Mouse (Mus musculus) lung, embryonic 15.5 days (tissue): ENCODE data around the gene Mpeg1. TPM values are rescaled to one million over a fixed set of nuclear protein-coding genes. Genes with fewer than 3 reads are reported as not detected.

Experiments used
- ATAC-seq: fragments of 200-750 bp; cut with Nextera tagmentation; 2 replicates; pipeline ENCODE4 v1.8.0; 2017; ENCODE audit warnings: moderate number of reproducible peaks, borderline replicate concordance; ENCODE audit not compliant: low FRiP score, low TSS enrichment; ENCODE audit errors: extremely low read depth
- H3K27ac ChIP-seq: fragments of 300-500 bp; sonication (generic); 2 replicates; pipeline ENCODE4 v1.5.1; 2015; ENCODE audit warnings: moderate library complexity, mild to moderate bottlenecking, inconsistent platforms
- H3K27me3 ChIP-seq: fragments of 300-500 bp; sonication (generic); 2 replicates; pipeline ENCODE4 v1.6.1; 2015; ENCODE audit warnings: inconsistent platforms
- H3K36me3 ChIP-seq: fragments of 300-500 bp; sonication (generic); 2 replicates; pipeline ENCODE4 v1.6.1; 2015; ENCODE audit warnings: inconsistent platforms
- H3K4me1 ChIP-seq: fragments of 300-500 bp; sonication (generic); 2 replicates; pipeline ENCODE4 v1.6.1; 2015; ENCODE audit warnings: inconsistent platforms
- H3K4me2 ChIP-seq: fragments of 300-500 bp; sonication (generic); 2 replicates; pipeline ENCODE4 v1.6.1; 2015; ENCODE audit warnings: inconsistent platforms, mild to moderate bottlenecking, moderate library complexity
- H3K4me3 ChIP-seq: fragments of 300-500 bp; sonication (generic); 2 replicates; pipeline ENCODE4 v1.5.1; 2015; ENCODE audit warnings: mild to moderate bottlenecking, inconsistent platforms
- H3K9ac ChIP-seq: fragments of 300-500 bp; sonication (generic); 2 replicates; pipeline ENCODE4 v1.6.1; 2015; ENCODE audit warnings: inconsistent platforms
- H3K9me3 ChIP-seq: fragments of 300-500 bp; sonication (generic); 2 replicates; pipeline ENCODE4 v1.6.1; 2016; ENCODE audit warnings: inconsistent platforms
- WGBS: fragments of 180-500 bp; shearing (Covaris S2); methylation state at CpG from one replicate; pipeline ENCODE4 v1.1.7; 2015; 5-methylcytosine and 5-hydroxymethylcytosine counted together
- polyA plus RNA-seq: library from polyadenylated mRNA; unstranded; fragments of >200 nt; fragmentation: Nextera tagmentation; extraction: Ambion mirVana; gene quantifications from 2 replicates; pipeline ENCODE4 v1.2.1, GENCODE M21; 2015

Gene Mpeg1
- polyA plus RNA-seq, 1 experiment from 2014 or later: 1.0 TPM

- Histone ChIP-seq H3K4me1 (peaks cover 23% of the 10 kb centered on the region), H3K36me3 (no peaks in the 10 kb centered on the region; the same call in 1 of the 2 replicates), H3K9me3 (no peaks in the 10 kb centered on the region), H3K27me3 (no peaks in the 10 kb centered on the region), H3K9ac (no peak overlapping the region), H3K4me3 (no peak overlapping the region), H3K4me2 (0 out of 2 replicates have a peak overlapping the region, but pooled peaks have one; percentile 96), H3K27ac (no peak overlapping the region)
- ATAC-seq: no peak
- WGBS: 62% methylated on average over 4 of the region's 4 CpGs
Measured at GRCm38 (mm10) chr19:12498321-12498720, 37.7 kb downstream of the Mpeg1 start.

GRCm38 (mm10) chr19:12498941-12499340, 38.4 kb downstream of the Mpeg1 start:
- Histone ChIP-seq H3K36me3 (no peaks in the 10 kb centered on the region; the same call in 1 of the 2 replicates), H3K9ac (no peak overlapping the region), H3K27ac (no peak overlapping the region), H3K27me3 (no peaks in the 10 kb centered on the region), H3K4me3 (peak overlapping the region; percentile 91; the same call in 1 of the 2 replicates), H3K9me3 (no peaks in the 10 kb centered on the region), H3K4me1 (peaks cover 18% of the 10 kb centered on the region), H3K4me2 (peak overlapping the region; percentile 96)
- 64% methylated on average over 1 of the region's 1 CpGs for WGBS
- ATAC-seq: no peak

GRCm38 (mm10) chr19:12499485-12499884, 38.9 kb downstream of the Mpeg1 start:
- H3K27ac ChIP-seq: peak overlapping the region; percentile 94; the same call in 1 of the 2 replicates
- no peaks in the 10 kb centered on the region for H3K27me3 ChIP-seq
- no peaks in the 10 kb centered on the region for H3K9me3 ChIP-seq
- peak overlapping the region; percentile 91 for H3K4me3 ChIP-seq
- H3K4me1 ChIP-seq: peaks cover 18% of the 10 kb centered on the region
- WGBS: 10% methylated on average over 2 of the region's 2 CpGs
- peak overlapping the region; percentile 96 for H3K4me2 ChIP-seq
- ATAC-seq: no peak
- H3K9ac ChIP-seq: no peak overlapping the region
- no peaks in the 10 kb centered on the region; the same call in 1 of the 2 replicates for H3K36me3 ChIP-seq

GRCm38 (mm10) chr19:12500124-12500523, 39.5 kb downstream of the Mpeg1 start:
- WGBS: 2% methylated on average over 3 of the region's 3 CpGs
- Histone ChIP-seq H3K4me2 (peak overlapping the region; percentile 96), H3K36me3 (no peaks in the 10 kb centered on the region; the same call in 1 of the 2 replicates), H3K9ac (peak overlapping the region; percentile 91), H3K27me3 (no peaks in the 10 kb centered on the region), H3K27ac (peak overlapping the region; percentile 94), H3K4me1 (peaks cover 18% of the 10 kb centered on the region), H3K4me3 (peak overlapping the region; percentile 91), H3K9me3 (no peaks in the 10 kb centered on the region)
- peak; percentile 21 for ATAC-seq

GRCm38 (mm10) chr19:12500881-12501311, 40.3 kb downstream of the Mpeg1 start:
- Histone ChIP-seq H3K4me2 (peak overlapping the region; percentile 96), H3K36me3 (no peaks in the 10 kb centered on the region; the same call in 1 of the 2 replicates), H3K27ac (peak overlapping the region; percentile 94), H3K4me3 (peak overlapping the region; percentile 91), H3K9ac (peak overlapping the region; percentile 91), H3K9me3 (no peaks in the 10 kb centered on the region), H3K27me3 (no peaks in the 10 kb centered on the region), H3K4me1 (peaks cover 12% of the 10 kb centered on the region)
- peak; percentile 58 for ATAC-seq
- 0% methylated on average over 37 of the region's 38 CpGs for WGBS

GRCm38 (mm10) chr19:12501370-12502347, 41.1 kb downstream of the Mpeg1 start, which contains the start of gene Dtx4:
Gene Dtx4 (minus strand): TSS chr19:12501454.
- peak within 1 kb of the TSS; percentile 91 for H3K9ac ChIP-seq
- H3K27ac ChIP-seq: peak within 1 kb of the TSS; percentile 94
- H3K9me3 ChIP-seq: no peaks in the 10 kb centered on the region
- peaks cover 12% of the 10 kb centered on the region for H3K4me1 ChIP-seq
- peak within 1 kb of the TSS; percentile 91 for H3K4me3 ChIP-seq
- WGBS: under 1% methylated on average over 80 of the region's 80 CpGs
- H3K27me3 ChIP-seq: no peaks in the 10 kb centered on the region
- peak within 1 kb of the TSS; percentile 96 for H3K4me2 ChIP-seq
- peak; percentile 95 for ATAC-seq
- H3K36me3 ChIP-seq: no peaks in the 10 kb centered on the region; the same call in 1 of the 2 replicates

- H3K4me3 ChIP-seq: no peak overlapping the region
- no peaks in the 10 kb centered on the region for H3K9me3 ChIP-seq
- H3K27me3 ChIP-seq: no peaks in the 10 kb centered on the region
- no peak for ATAC-seq
- no peaks in the 10 kb centered on the region for H3K36me3 ChIP-seq
- H3K27ac ChIP-seq: no peak overlapping the region
- peaks cover 12% of the 10 kb centered on the region for H3K4me1 ChIP-seq
- H3K9ac ChIP-seq: no peak overlapping the region
- 68% methylated on average over 7 of the region's 7 CpGs for WGBS
- H3K4me2 ChIP-seq: no peak overlapping the region
Measured at GRCm38 (mm10) chr19:12502756-12503155, 42.2 kb downstream of the Mpeg1 start.

GRCm38 (mm10) chr19:12514621-12515020, 54.0 kb downstream of the Mpeg1 start:
- no peaks in the 10 kb centered on the region for H3K36me3 ChIP-seq
- no peak overlapping the region for H3K9ac ChIP-seq
- H3K4me1 ChIP-seq: no peaks in the 10 kb centered on the region
- no peak overlapping the region for H3K27ac ChIP-seq
- no peak overlapping the region for H3K4me2 ChIP-seq
- ATAC-seq: no peak
- no peaks in the 10 kb centered on the region for H3K27me3 ChIP-seq
- no peak overlapping the region for H3K4me3 ChIP-seq
- H3K9me3 ChIP-seq: no peaks in the 10 kb centered on the region

Other genes starting within 250 kb of the Mpeg1 start
- gene Olfr1432, start 228.2 kb upstream of the Mpeg1 start, polyA plus RNA-seq: not detected in 2 replicates
- not detected in 2 replicates for gene Olfr262, start 219.1 kb upstream of the Mpeg1 start, polyA plus RNA-seq
- not detected in 2 replicates for gene Olfr235, start 199.7 kb upstream of the Mpeg1 start, polyA plus RNA-seq
- not detected in 2 replicates for gene Olfr1434, start 180.9 kb upstream of the Mpeg1 start, polyA plus RNA-seq
- gene Olfr1436, start 161.6 kb upstream of the Mpeg1 start, polyA plus RNA-seq: not detected in 2 replicates
- gene Olfr1437, start 135.7 kb upstream of the Mpeg1 start, polyA plus RNA-seq: not detected in 2 replicates
- not detected in 2 replicates for gene Olfr1438-ps1, start 124.9 kb upstream of the Mpeg1 start, polyA plus RNA-seq
- gene Olfr1440, start 73.5 kb upstream of the Mpeg1 start, polyA plus RNA-seq: not detected in 2 replicates
- gene Olfr1441, start 43.3 kb upstream of the Mpeg1 start, polyA plus RNA-seq: not detected in 2 replicates
- not detected in 2 replicates for gene Pfpl, start 32.9 kb upstream of the Mpeg1 start, polyA plus RNA-seq
- 16.1 and 16.5 TPM in 2 replicates for gene Dtx4, start 40.7 kb downstream of the Mpeg1 start, polyA plus RNA-seq
- gene Fam111a, start 85.0 kb downstream of the Mpeg1 start, polyA plus RNA-seq: 32.0 TPM in 2 replicates
- 0.12 TPM in 1 of 2 replicates, not detected in the other for gene Gm4952, start 139.2 kb downstream of the Mpeg1 start, polyA plus RNA-seq
- gene Glyat, start 172.5 kb downstream of the Mpeg1 start, polyA plus RNA-seq: not detected in 2 replicates
- gene Olfr1442, start 209.7 kb downstream of the Mpeg1 start, polyA plus RNA-seq: not detected in 2 replicates
- gene Olfr1443, start 217.3 kb downstream of the Mpeg1 start, polyA plus RNA-seq: not detected in 2 replicates
- gene Keg1, start 235.0 kb downstream of the Mpeg1 start, polyA plus RNA-seq: 0.14 TPM in 1 of 2 replicates, not detected in the other